Mouse (Mus musculus) small intestine, adult 2 months (tissue): ENCODE measurements at regions not wholly inside any gene's neighbourhood (a gene's known extent, or its start where the extent isn't known, plus 50 kb on each side); places are given as distances from the start of the nearest gene placed in this dataset.

Experiments used
- H3K27ac ChIP-seq: fragments of 200-500 bp; 2 replicates; pipeline ENCODE4 v1.5.1; 2012; ENCODE audit warnings: low read depth, low read length, control low read depth, inconsistent platforms; ENCODE audit not compliant: insufficient read depth
- H3K27me3 ChIP-seq: fragments of 200-500 bp; 2 replicates; pipeline ENCODE4 v1.6.1; 2012; ENCODE audit warnings: mild to moderate bottlenecking, moderate library complexity, low read length, inconsistent platforms; ENCODE audit not compliant: control insufficient read depth, insufficient read depth
- H3K36me3 ChIP-seq: fragments of 200-500 bp; 2 replicates; pipeline ENCODE4 v1.6.1; 2012; ENCODE audit warnings: mild to moderate bottlenecking, low read length, control low read depth, inconsistent platforms; ENCODE audit not compliant: control insufficient read depth, insufficient read depth
- H3K4me1 ChIP-seq: fragments of 200-500 bp; 2 replicates; pipeline ENCODE4 v1.6.1; 2012; ENCODE audit warnings: low read length, inconsistent platforms, mixed read lengths; ENCODE audit not compliant: control insufficient read depth, insufficient read depth, insufficient read length
- H3K4me3 ChIP-seq: fragments of 200-500 bp; 2 replicates; pipeline ENCODE4 v1.5.1; 2012; ENCODE audit warnings: low read depth, mild to moderate bottlenecking, control low read depth, inconsistent platforms, low read length, moderate library complexity
- CTCF ChIP-seq: fragments of 200-500 bp; IDR thresholded peaks from 2 replicates; pipeline ENCODE4 v1.5.1; 2012; ENCODE audit warnings: low read depth, mild to moderate bottlenecking, control low read depth, inconsistent platforms, low read length, moderate library complexity, mixed read lengths; ENCODE audit not compliant: insufficient replicate concordance, insufficient read length; ENCODE audit errors: extremely low read depth
- POLR2A ChIP-seq: fragments of 200-500 bp; IDR thresholded peaks from 2 replicates; pipeline ENCODE4 v1.6.1; 2012; ENCODE audit warnings: low read depth, mild to moderate bottlenecking, control low read depth, inconsistent platforms, low read length, moderate library complexity
- WGBS: fragments of 180-500 bp; shearing (Covaris S2); methylation state at CpG from one replicate; pipeline ENCODE4 v1.1.7; 2018; 5-methylcytosine and 5-hydroxymethylcytosine counted together

- TF ChIP-seq CTCF, result no peak
- TF ChIP-seq POLR2A, result no peak
- H3K27me3 ChIP-seq, result no peaks in the 10 kb centered on the region
- no peaks in the 10 kb centered on the region for H3K4me1 ChIP-seq
Measured at GRCm38 (mm10) chr12:14015271-14015670, 136.6 kb downstream of the Fam84a start.

GRCm38 (mm10) chr12:14005991-14006390 is 145.9 kb downstream of the Fam84a start:
- no peaks in the 10 kb centered on the region for H3K4me1 ChIP-seq
- no peaks in the 10 kb centered on the region for H3K27me3 ChIP-seq
- H3K36me3 ChIP-seq, result no peaks in the 10 kb centered on the region
- no peak overlapping the region for H3K4me3 ChIP-seq
- 18% methylated on average over 1 of the region's 1 CpGs for WGBS
- TF ChIP-seq CTCF (no peak), POLR2A (no peak)
- no peak overlapping the region for H3K27ac ChIP-seq

More at GRCm38 (mm10) chr12:14015271-14015670, 136.6 kb downstream of the Fam84a start:
- Histone ChIP-seq H3K36me3 (no peaks in the 10 kb centered on the region), H3K27ac (no peak overlapping the region), H3K4me3 (no peak overlapping the region)

GRCm38 (mm10) chr12:14001672-14002071 is 150.2 kb downstream of the Fam84a start:
- Histone ChIP-seq H3K4me1 (no peaks in the 10 kb centered on the region), H3K36me3 (no peaks in the 10 kb centered on the region), H3K27me3 (no peaks in the 10 kb centered on the region), H3K27ac (no peak overlapping the region), H3K4me3 (no peak overlapping the region)
- WGBS, result 17% methylated on average over 1 of the region's 1 CpGs
- TF ChIP-seq POLR2A (no peak), CTCF (no peak)

GRCm38 (mm10) chr12:13984396-13984776 is 167.5 kb downstream of the Fam84a start:
- 82% methylated on average over 1 of the region's 1 CpGs for WGBS
- no peaks in the 10 kb centered on the region for H3K27me3 ChIP-seq
- H3K4me3 ChIP-seq, result no peak overlapping the region
- TF ChIP-seq CTCF (no peak), POLR2A (no peak)
- no peaks in the 10 kb centered on the region for H3K4me1 ChIP-seq
- H3K36me3 ChIP-seq, result no peaks in the 10 kb centered on the region
- no peak overlapping the region for H3K27ac ChIP-seq

GRCm38 (mm10) chr12:13983631-13984395 is 168.0 kb downstream of the Fam84a start:
- WGBS, result 75% methylated on average over 7 of the region's 7 CpGs
- H3K4me3 ChIP-seq, result no peak overlapping the region
- no peaks in the 10 kb centered on the region for H3K36me3 ChIP-seq
- no peaks in the 10 kb centered on the region for H3K27me3 ChIP-seq
- no peak for TF ChIP-seq POLR2A
- no peak for TF ChIP-seq CTCF
- H3K27ac ChIP-seq, result no peak overlapping the region
- H3K4me1 ChIP-seq, result no peaks in the 10 kb centered on the region

GRCm38 (mm10) chr12:13964537-13964936 is 187.3 kb downstream of the Fam84a start:
- 88% methylated on average over 3 of the region's 3 CpGs for WGBS
- Histone ChIP-seq H3K27ac (no peak overlapping the region), H3K27me3 (no peaks in the 10 kb centered on the region), H3K4me3 (no peak overlapping the region), H3K36me3 (no peaks in the 10 kb centered on the region), H3K4me1 (no peaks in the 10 kb centered on the region)
- TF ChIP-seq CTCF, result no peak
- no peak for TF ChIP-seq POLR2A

- Histone ChIP-seq H3K4me1 (no peaks in the 10 kb centered on the region), H3K27ac (no peak overlapping the region), H3K36me3 (no peaks in the 10 kb centered on the region), H3K4me3 (no peak overlapping the region), H3K27me3 (no peaks in the 10 kb centered on the region)
- 83% methylated on average over 4 of the region's 4 CpGs for WGBS
- no peak for TF ChIP-seq CTCF
- TF ChIP-seq POLR2A, result no peak
Measured at GRCm38 (mm10) chr12:13939494-13939893, 212.4 kb downstream of the Fam84a start.

GRCm38 (mm10) chr12:13921066-13921465 is 230.8 kb downstream of the Fam84a start:
- Histone ChIP-seq H3K27me3 (no peaks in the 10 kb centered on the region), H3K4me3 (no peak overlapping the region), H3K27ac (no peak overlapping the region), H3K4me1 (no peaks in the 10 kb centered on the region), H3K36me3 (no peaks in the 10 kb centered on the region)
- no peak for TF ChIP-seq CTCF
- 61% methylated on average over 1 of the region's 1 CpGs for WGBS
